Mouse (Mus musculus) ES-Bruce4 (cell line): ENCODE data around the gene Sorbs2. TPM values are rescaled to one million over a fixed set of nuclear protein-coding genes. Genes with fewer than 3 reads are reported as not detected.

ENCODE experiments used
- H3K27ac ChIP-seq: 2 replicates; pipeline ENCODE4 v1.5.1; 2012; ENCODE audit warnings: low read length, inconsistent platforms; ENCODE audit not compliant: insufficient read depth
- H3K27me3 ChIP-seq: 2 replicates; pipeline ENCODE4 v1.6.1; 2012; ENCODE audit warnings: mild to moderate bottlenecking, low read length, inconsistent platforms; ENCODE audit not compliant: control insufficient read depth, poor library complexity, insufficient read depth, severe bottlenecking
- H3K36me3 ChIP-seq: 2 replicates; pipeline ENCODE4 v1.6.1; 2012; ENCODE audit warnings: inconsistent platforms, mild to moderate bottlenecking, low read length, moderate library complexity; ENCODE audit not compliant: control insufficient read depth, poor library complexity, insufficient read depth, severe bottlenecking
- H3K4me1 ChIP-seq: one replicate; pipeline ENCODE4 v1.8.1; 2011; ENCODE audit warnings: low read length; ENCODE audit not compliant: control insufficient read depth, insufficient read depth
- H3K4me3 ChIP-seq: 2 replicates; pipeline ENCODE4 v1.5.1; 2011; ENCODE audit warnings: low read depth, mild to moderate bottlenecking, low read length
- H3K9ac ChIP-seq: 2 replicates; pipeline ENCODE4 v1.6.1; 2012; ENCODE audit warnings: low read depth, mild to moderate bottlenecking, inconsistent platforms; ENCODE audit not compliant: poor library complexity, severe bottlenecking
- H3K9me3 ChIP-seq: replicated peaks from 2 replicates; pipeline ENCODE4 v1.6.1; 2012; ENCODE audit warnings: mild to moderate bottlenecking, low read length, inconsistent platforms; ENCODE audit not compliant: control insufficient read depth, poor library complexity, insufficient read depth, severe bottlenecking
- CTCF ChIP-seq: IDR thresholded peaks from one replicate; pipeline ENCODE4 v1.8.1; 2011; ENCODE audit warnings: low read depth, low read length
- EP300 ChIP-seq: IDR thresholded peaks from 2 replicates; pipeline ENCODE4 v1.6.1; 2011; ENCODE audit warnings: low read depth, low read length; ENCODE audit not compliant: insufficient read depth
- POLR2A ChIP-seq: IDR thresholded peaks from one replicate; pipeline ENCODE4 v1.8.1; 2011; ENCODE audit warnings: low read length; ENCODE audit not compliant: insufficient read depth
- polyA plus RNA-seq: library from polyadenylated mRNA; stranded (reverse); fragments of >200 nt; gene quantifications from 2 replicates; pipeline ENCODE4 v1.2.4, GENCODE M21; 2011; ENCODE audit warnings: low read depth; ENCODE audit not compliant: missing spikeins, insufficient read depth, insufficient read length

Sorbs2 gene
- polyA plus RNA-seq, 1 experiment = 3.5 TPM

- Histone ChIP-seq H3K4me1 (no peaks in the 10 kb centered on the region), H3K27ac (no peak overlapping the region), H3K4me3 (no peak overlapping the region), H3K9ac (no peak overlapping the region), H3K27me3 (no peaks in the 10 kb centered on the region), H3K9me3 (no peaks in the 10 kb centered on the region), H3K36me3 (no peaks in the 10 kb centered on the region)
- no peak for TF ChIP-seq EP300
- no peak for TF ChIP-seq POLR2A
- TF ChIP-seq CTCF = no peak
Observed at GRCm38 (mm10) chr8:45558426-45558825, 50.8 kb downstream of the Sorbs2 start.

- H3K27ac ChIP-seq = no peak overlapping the region
- no peak for TF ChIP-seq POLR2A
- H3K27me3 ChIP-seq = no peaks in the 10 kb centered on the region
- H3K9ac ChIP-seq = no peak overlapping the region
- H3K9me3 ChIP-seq = no peaks in the 10 kb centered on the region
- no peak overlapping the region for H3K4me3 ChIP-seq
- no peaks in the 10 kb centered on the region for H3K36me3 ChIP-seq
- H3K4me1 ChIP-seq = no peaks in the 10 kb centered on the region
Observed at GRCm38 (mm10) chr8:45559176-45559820, 51.7 kb downstream of the Sorbs2 start.

- TF ChIP-seq POLR2A (no peak), EP300 (no peak), CTCF (no peak)
- no peaks in the 10 kb centered on the region for H3K36me3 ChIP-seq
- no peak overlapping the region for H3K27ac ChIP-seq
- no peaks in the 10 kb centered on the region for H3K9me3 ChIP-seq
- H3K27me3 ChIP-seq = no peaks in the 10 kb centered on the region
- H3K4me1 ChIP-seq = no peaks in the 10 kb centered on the region
- no peak overlapping the region for H3K9ac ChIP-seq
- H3K4me3 ChIP-seq = no peak overlapping the region
Observed at GRCm38 (mm10) chr8:45565189-45565588, 57.6 kb downstream of the Sorbs2 start.

- Histone ChIP-seq H3K4me3 (no peak overlapping the region), H3K36me3 (no peaks in the 10 kb centered on the region), H3K4me1 (no peaks in the 10 kb centered on the region), H3K9me3 (no peaks in the 10 kb centered on the region), H3K27ac (no peak overlapping the region), H3K9ac (no peak overlapping the region), H3K27me3 (no peaks in the 10 kb centered on the region; the same call in 1 of the 2 replicates)
- TF ChIP-seq POLR2A = no peak
- no peak for TF ChIP-seq CTCF
- TF ChIP-seq EP300 = no peak
Observed at GRCm38 (mm10) chr8:45570117-45570516, 62.5 kb downstream of the Sorbs2 start.

- H3K9me3 ChIP-seq = no peaks in the 10 kb centered on the region
- no peaks in the 10 kb centered on the region for H3K36me3 ChIP-seq
- no peak overlapping the region for H3K9ac ChIP-seq
- H3K27ac ChIP-seq = no peak overlapping the region
- no peak for TF ChIP-seq CTCF
- no peak for TF ChIP-seq EP300
- no peak for TF ChIP-seq POLR2A
- H3K27me3 ChIP-seq = no peaks in the 10 kb centered on the region
- H3K4me1 ChIP-seq = no peaks in the 10 kb centered on the region
- H3K4me3 ChIP-seq = no peak overlapping the region
Observed at GRCm38 (mm10) chr8:45579714-45580543, 72.3 kb downstream of the Sorbs2 start.

GRCm38 (mm10) chr8:45580544-45580866 lies 72.9 kb downstream of the Sorbs2 start:
- Histone ChIP-seq H3K9ac (no peak overlapping the region), H3K4me3 (no peak overlapping the region), H3K27ac (no peak overlapping the region), H3K4me1 (no peaks in the 10 kb centered on the region), H3K36me3 (no peaks in the 10 kb centered on the region), H3K27me3 (no peaks in the 10 kb centered on the region), H3K9me3 (no peaks in the 10 kb centered on the region)
- TF ChIP-seq POLR2A (no peak), CTCF (no peak), EP300 (no peak)
